Mouse (Mus musculus): Measurements from ENCODE around the gene Tas2r137.
A peak's percentile ranks its signal among the peaks of the same experiment; 100 is the strongest.

Gene Tas2r137

GRCm38 (mm10) chr6:40490933-40491332 is at the start of gene Tas2r137:
Tas2r137 (plus strand) TSS chr6:40491233.
- DNase-seq (ENCODE audit: low read depth): no peak

GRCm38 (mm10) chr6:40441276-40441675 is 49.8 kb upstream of the Tas2r137 start:
- DNase-seq (ENCODE audit: low read depth): no peak

DNA sequence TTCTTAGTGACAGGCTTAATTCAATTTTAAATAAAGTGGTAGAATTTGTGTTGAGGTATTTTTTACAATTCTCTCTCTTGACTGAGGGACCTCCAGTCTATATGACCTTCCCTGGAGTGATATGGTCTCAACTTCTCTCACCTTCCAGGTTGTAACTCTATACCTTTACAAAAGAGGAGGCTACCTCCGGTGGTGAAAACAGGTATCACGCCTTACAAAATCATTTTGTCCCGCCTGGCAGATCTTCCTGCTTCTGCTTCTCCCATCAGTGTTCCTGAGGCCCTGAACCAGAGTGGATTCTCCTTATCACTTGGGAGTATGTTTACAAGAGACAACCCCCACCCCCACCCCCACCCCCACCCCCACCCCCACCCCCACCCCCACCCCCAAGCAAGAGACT is 49.3 kb upstream of the Tas2r137 start:
- no peak for DNase-seq (ENCODE audit: low read depth)

DNA sequence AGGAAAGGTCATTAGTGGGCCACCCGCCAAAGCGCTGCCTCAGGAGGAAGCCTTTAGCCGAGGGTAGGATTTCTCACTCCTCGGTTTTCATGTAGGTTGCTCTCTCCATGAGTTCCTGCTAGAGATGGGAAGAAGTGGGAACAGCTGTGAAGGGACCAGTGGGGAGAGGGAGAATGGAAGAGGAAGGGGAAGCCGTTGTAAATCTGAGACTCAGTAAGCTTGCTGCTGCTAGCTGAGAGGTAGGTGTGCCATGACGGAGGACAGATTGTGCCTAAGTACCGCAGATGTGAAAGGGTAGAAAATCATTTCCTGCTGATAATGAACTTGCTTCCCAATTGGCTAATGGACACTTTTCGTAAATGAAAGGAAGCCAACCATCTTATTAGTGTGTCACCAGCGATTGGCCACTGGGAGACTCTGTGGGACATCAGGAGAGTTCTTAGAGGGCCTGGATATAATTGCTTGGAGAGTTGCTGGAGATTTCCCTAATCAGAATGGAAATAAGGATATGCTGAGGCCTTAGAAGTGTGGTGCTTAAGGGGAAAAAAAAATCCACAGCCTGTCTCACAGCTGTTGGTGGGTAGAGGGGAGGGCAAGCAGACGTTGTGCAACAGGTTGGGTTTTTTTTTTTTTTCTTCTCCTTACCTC is 47.6 kb upstream of the Tas2r137 start:
- DNase-seq (ENCODE audit: low read depth): no peak

- peak; percentile 52 for DNase-seq (ENCODE audit: low read depth)
These were observed 42.4 kb upstream of the Tas2r137 start for GRCm38 (mm10) chr6:40448626-40449025.

- DNase-seq (ENCODE audit: low read depth): peak; percentile 54
These were observed 36.5 kb upstream of the Tas2r137 start for GRCm38 (mm10) chr6:40454436-40455041.

GRCm38 (mm10) chr6:40465710-40466109 is 25.3 kb upstream of the Tas2r137 start:
- DNase-seq (ENCODE audit: low read depth): peak; percentile 28

GRCm38 (mm10) chr6:40470916-40471719 is 19.9 kb upstream of the Tas2r137 start, which contains the start of gene Ssbp1:
Ssbp1 (plus strand) TSS chr6:40471352.
- DNase-seq (ENCODE audit: low read depth): peak; percentile 98

- DNase-seq (ENCODE audit: low read depth): no peak
These were observed 19.4 kb upstream of the Tas2r137 start for GRCm38 (mm10) chr6:40471720-40472010.

GRCm38 (mm10) chr6:40476132-40476531 is 14.9 kb upstream of the Tas2r137 start:
- no peak for DNase-seq (ENCODE audit: low read depth)

- peak; percentile 62 for DNase-seq (ENCODE audit: low read depth)
These were observed 11.3 kb upstream of the Tas2r137 start for GRCm38 (mm10) chr6:40479705-40480104.

DNA sequence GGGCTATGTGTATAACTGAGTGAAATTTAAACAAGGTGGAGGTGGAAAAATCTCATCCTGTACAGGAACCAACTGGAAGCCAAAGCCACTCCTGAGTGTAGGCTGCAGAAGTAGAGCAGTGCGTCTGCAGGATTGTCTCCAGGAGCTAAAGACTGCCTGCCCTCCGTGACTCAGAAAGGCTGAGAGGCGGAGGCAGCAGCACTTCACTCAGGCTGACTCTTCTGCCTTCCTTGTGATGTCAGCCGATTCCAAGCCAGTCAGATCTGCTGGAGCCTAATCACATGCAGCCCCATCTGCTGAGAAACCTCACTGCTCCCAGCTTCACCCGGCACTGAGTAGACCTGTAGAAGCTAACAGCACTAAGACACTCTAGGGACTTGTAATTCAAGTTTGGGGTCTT is 8.7 kb upstream of the Tas2r137 start:
- DNase-seq (ENCODE audit: low read depth): no peak

GRCm38 (mm10) chr6:40493229-40493628 is 2.2 kb downstream of the Tas2r137 start, which contains the start of gene Tas2r108:
Tas2r108 (plus strand) TSS chr6:40493529.
- DNase-seq (ENCODE audit: low read depth): no peak

DNA sequence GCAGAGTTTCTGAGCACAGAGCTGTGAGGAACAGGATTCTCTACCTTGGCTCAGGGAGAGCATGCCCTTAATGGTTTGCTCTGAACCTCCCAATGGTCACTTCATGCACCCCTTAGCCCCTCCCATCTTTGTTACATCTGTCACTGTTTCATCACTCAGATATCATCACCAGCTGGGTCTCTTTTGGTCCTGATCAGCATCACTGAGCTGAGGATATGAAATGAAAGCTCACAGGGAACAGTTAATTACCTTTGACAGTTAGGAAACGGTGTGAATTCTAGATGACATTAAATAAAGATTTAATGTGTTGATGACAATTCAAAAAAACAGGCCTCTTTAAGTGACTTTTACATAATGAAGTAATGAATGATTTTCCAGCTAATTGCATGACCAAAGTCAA is 28.4 kb downstream of the Tas2r137 start, which contains the start of gene Prss37:
Gene Prss37 (minus strand): TSS at position 101 of the 400 bp plus-strand sequence.
- DNase-seq (ENCODE audit: low read depth): no peak
